8 mouse cellular contexts compared by ENCODE assay signal in genomic region chr15:103305070-103305678, GRCm38 (mm10). TPM values are rescaled to one million over a fixed set of nuclear protein-coding genes. Genes with fewer than 3 reads are reported as not detected.
DNase-seq lines count a peak whose midpoint lies in the region; ATAC-seq and TF ChIP-seq lines count a peak whose summit lies in the region.

No protein-coding gene starts in this region.

- WGBS in forebrain, embryonic 16.5 days = under 1% methylated on average over 71 of the region's 71 CpGs
- WGBS in lung, embryonic 14.5 days = under 1% methylated on average over 71 of the region's 71 CpGs
- under 1% methylated on average over 68 of the region's 71 CpGs for WGBS in olfactory bulb, adult 2 months
- WGBS in thymus, adult 2 months = under 1% methylated on average over 71 of the region's 71 CpGs

- in situ Hi-C loops in ES-E14 (cut with MboI; ENCODE audit: low sequenced_read_pairs in 2 of 2, unreplicated experiment in 2 of 2) = loop anchor here in 1 of 2 experiments (25.0 kb wide), 1 partner anchor 318 kb away; the partner anchor contains the start of genes Hoxc6, Hoxc8 and Hoxc9

- no peak for TF ChIP-seq CTCF in layer of hippocampus, adult 2 months (conservative IDR thresholded peaks at IDR 0.05)
- no peak for TF ChIP-seq CTCF in lung, embryonic 14.5 days (IDR thresholded peaks at IDR 0.05; ENCODE audit: low read depth)
- no peak for TF ChIP-seq CTCF in olfactory bulb, adult 2 months (IDR thresholded peaks at IDR 0.05; ENCODE audit: insufficient read depth, low read depth, low read length)
- TF ChIP-seq CTCF in thymus, adult 2 months (IDR thresholded peaks at IDR 0.05; ENCODE audit: borderline replicate concordance, control insufficient read depth, extremely low read depth, insufficient read depth, low read length, poor library complexity) = no peak; the same call in 1 of the 2 replicates

- H3K9me3 ChIP-seq in ES-E14 (ENCODE audit: control insufficient read depth, insufficient read depth, low read depth, low read length) = no peaks in the 10 kb centered on the region; the same call in 1 of the 2 replicates
- H3K9me3 ChIP-seq in forebrain, embryonic 16.5 days (ENCODE audit: control insufficient read depth, low read length) = no peaks in the 10 kb centered on the region
- H3K9me3 ChIP-seq in lung, embryonic 14.5 days (ENCODE audit: low read depth, low read length) = no peaks in the 10 kb centered on the region

- peak overlapping the region; percentile 34 for H3K9ac ChIP-seq in ES-E14 (ENCODE audit: insufficient read depth, low read depth, low read length, poor library complexity, severe bottlenecking)
- H3K9ac ChIP-seq in forebrain, embryonic 16.5 days (replicated peaks; ENCODE audit: low read depth, low read length) = peak overlapping the region; percentile 73
- peak overlapping the region; percentile 70 for H3K9ac ChIP-seq in lung, embryonic 14.5 days

- peak; percentile 93 for DNase-seq in ES-E14 (ENCODE audit: low read depth, low spot score)
- peak; percentile 96 for DNase-seq in cerebellum, adult 18-20 months
- DNase-seq in heart, postnatal 36 days = peak; percentile 90 to 91
- DNase-seq in layer of hippocampus, adult 2 months (ENCODE audit: low spot score in 2 of 2) = peak; percentile 91 to 98
- DNase-seq in lung, embryonic 14.5 days = peak; percentile 99
- peak; percentile 85 for DNase-seq in thymus, adult 2 months

- peak; percentile 63 for TF ChIP-seq POLR2A in olfactory bulb, adult 2 months (IDR thresholded peaks at IDR 0.05; ENCODE audit: insufficient read depth, low read depth, low read length)
- peak; percentile 41; the same call in 1 of the 2 replicates for TF ChIP-seq POLR2A in thymus, adult 2 months (IDR thresholded peaks at IDR 0.05; ENCODE audit: control insufficient read depth, extremely low read depth, insufficient read depth, low read length, poor library complexity)

- H3K36me3 ChIP-seq in ES-E14 (ENCODE audit: control insufficient read depth, insufficient read depth, low read length, poor library complexity, severe bottlenecking) = no peaks in the 10 kb centered on the region
- H3K36me3 ChIP-seq in forebrain, embryonic 16.5 days (ENCODE audit: control insufficient read depth, insufficient read depth) = no peaks in the 10 kb centered on the region
- H3K36me3 ChIP-seq in lung, embryonic 14.5 days (ENCODE audit: insufficient read depth) = no peaks in the 10 kb centered on the region
- H3K36me3 ChIP-seq in thymus, adult 2 months (ENCODE audit: control insufficient read depth, insufficient read depth, low read length) = no peaks in the 10 kb centered on the region

- intact Hi-C loops in heart, postnatal 36 days (cut with DNase I) = loop anchor here (2.0 to 5.0 kb wide), 2 partner anchors 64 to 98 kb away; partner anchors contain the start of gene Hnrnpa1

- H3K4me2 ChIP-seq in forebrain, embryonic 16.5 days (ENCODE audit: low read length) = peak overlapping the region; percentile 69
- peak overlapping the region; percentile 64 for H3K4me2 ChIP-seq in lung, embryonic 14.5 days

- peak; percentile 95 for ATAC-seq in forebrain, embryonic 16.5 days
- ATAC-seq in lung, embryonic 14.5 days (ENCODE audit: insufficient read depth) = peak; percentile 96

- H3K4me1 ChIP-seq in ES-E14 (ENCODE audit: control insufficient read depth in 2 of 2, insufficient read depth in 2 of 2, low read length in 2 of 2, poor library complexity in 1 of 2) = peaks cover 6 to 24% of the 10 kb centered on the region in 2 experiments; a peak in 3 of 4 replicates
- H3K4me1 ChIP-seq in forebrain, embryonic 16.5 days (replicated peaks; ENCODE audit: control insufficient read depth, insufficient read depth, low read length) = peaks cover 53% of the 10 kb centered on the region
- H3K4me1 ChIP-seq in lung, embryonic 14.5 days (ENCODE audit: insufficient read depth) = peaks cover 46% of the 10 kb centered on the region
- peaks cover 35% of the 10 kb centered on the region for H3K4me1 ChIP-seq in olfactory bulb, adult 2 months (ENCODE audit: control insufficient read depth, insufficient read depth, low read length)
- peaks cover 11% of the 10 kb centered on the region for H3K4me1 ChIP-seq in thymus, adult 2 months (replicated peaks; ENCODE audit: control insufficient read depth, insufficient read depth, low read length)

- H3K27ac ChIP-seq in ES-E14 (ENCODE audit: insufficient read depth, low read depth, low read length, poor library complexity, severe bottlenecking) = no peak overlapping the region
- H3K27ac ChIP-seq in forebrain, embryonic 16.5 days (ENCODE audit: low read length) = peak overlapping the region; percentile 98
- H3K27ac ChIP-seq in layer of hippocampus, adult 2 months = peak overlapping the region; percentile 99
- peak overlapping the region; percentile 97 for H3K27ac ChIP-seq in lung, embryonic 14.5 days (ENCODE audit: low read depth)
- peak overlapping the region; percentile 99 for H3K27ac ChIP-seq in olfactory bulb, adult 2 months (ENCODE audit: insufficient read depth, low read depth, low read length)
- no peak overlapping the region for H3K27ac ChIP-seq in thymus, adult 2 months (ENCODE audit: control insufficient read depth, insufficient read depth, low read length)

- peak overlapping the region; percentile 68 to 77 for H3K4me3 ChIP-seq in ES-E14 (ENCODE audit: insufficient read depth in 1 of 2, low read depth in 1 of 2, low read length in 2 of 2, poor library complexity in 1 of 2, severe bottlenecking in 1 of 2)
- H3K4me3 ChIP-seq in forebrain, embryonic 16.5 days (replicated peaks; ENCODE audit: low read length) = peak overlapping the region; percentile 50
- peak overlapping the region; percentile 73 for H3K4me3 ChIP-seq in layer of hippocampus, adult 2 months
- peak overlapping the region; percentile 46 for H3K4me3 ChIP-seq in lung, embryonic 14.5 days (ENCODE audit: low read depth, low read length)
- peak overlapping the region; percentile 57 for H3K4me3 ChIP-seq in olfactory bulb, adult 2 months (ENCODE audit: insufficient read depth, low read depth, low read length)
- H3K4me3 ChIP-seq in thymus, adult 2 months (ENCODE audit: control insufficient read depth, insufficient read depth, low read length) = peak overlapping the region; percentile 54

- H3K27me3 ChIP-seq in forebrain, embryonic 16.5 days (replicated peaks; ENCODE audit: control insufficient read depth, insufficient read depth, low read length) = 0 out of 2 replicates have a peak, but pooled peaks cover 3% of the 10 kb centered on the region
- H3K27me3 ChIP-seq in lung, embryonic 14.5 days (ENCODE audit: insufficient read depth, low read length) = no peaks in the 10 kb centered on the region
- H3K27me3 ChIP-seq in thymus, adult 2 months (ENCODE audit: control insufficient read depth, insufficient read depth, low read length) = no peaks in the 10 kb centered on the region

TF ChIP-seq in ES-E14, 5 proteins besides CTCF, POLR2A, EP300 and RAD21:
- TF ChIP-seq CHD2 (IDR thresholded peaks at IDR 0.05; ENCODE audit: low read depth, low read length) (peak; percentile 95), ZNF384 (IDR thresholded peaks at IDR 0.05; ENCODE audit: low read depth, low read length) (no peak)

RNA-seq across cellular contexts. Expression of gene Gpr84, which starts 5.2 kb away (rescaled TPM):
- 0.40 and 0.48 TPM in 2 replicates for total RNA-seq in ES-E14 (2012; rRNA removed)
- polyA plus RNA-seq in forebrain, embryonic 16.5 days (2015; fragmentation: Nextera tagmentation; extraction: Ambion mirVana) = 0.24 and 0.73 TPM in 2 replicates
- total RNA-seq in heart, postnatal 36 days (2021) = not detected
- under 1 TPM; 0.61 to 0.81 TPM for total RNA-seq in layer of hippocampus, adult 2 months (2021)
- 0.61 TPM in 1 of 2 replicates, not detected in the other for polyA plus RNA-seq in lung, embryonic 14.5 days (2014; fragmentation: Nextera tagmentation; extraction: Ambion mirVana)
- not detected in 2 replicates for polyA plus RNA-seq in olfactory bulb, adult 2 months (2012; ENCODE audit: insufficient read depth, insufficient read length, low replicate concordance, missing spikeins)
- polyA plus RNA-seq in thymus, adult 2 months (2012; rRNA removed) = 0.28 and 0.45 TPM in 2 replicates

RNA-seq across cellular contexts. Expression of gene Copz1, which starts 32.7 kb away (rescaled TPM):
- 59.4 and 85.5 TPM in 2 replicates for total RNA-seq in ES-E14 (2012; rRNA removed)
- polyA plus RNA-seq in forebrain, embryonic 16.5 days (2015; fragmentation: Nextera tagmentation; extraction: Ambion mirVana) = 221 TPM in 2 replicates
- total RNA-seq in heart, postnatal 36 days (2021) = 10 to 100 TPM; 56.6 to 56.9 TPM
- 10 to 100 TPM; 91.0 to 96.2 TPM for total RNA-seq in layer of hippocampus, adult 2 months (2021)
- polyA plus RNA-seq in lung, embryonic 14.5 days (2014; fragmentation: Nextera tagmentation; extraction: Ambion mirVana) = 304 and 306 TPM in 2 replicates
- polyA plus RNA-seq in olfactory bulb, adult 2 months (2012; ENCODE audit: insufficient read depth, insufficient read length, low replicate concordance, missing spikeins) = not detected in 2 replicates
- polyA plus RNA-seq in thymus, adult 2 months (2012; rRNA removed) = 106 and 124 TPM in 2 replicates

RNA-seq across cellular contexts. Expression of gene Zfp385a, which starts 34.7 kb away (rescaled TPM):
- total RNA-seq in ES-E14 (2012; rRNA removed) = 2.7 and 5.9 TPM in 2 replicates
- polyA plus RNA-seq in forebrain, embryonic 16.5 days (2015; fragmentation: Nextera tagmentation; extraction: Ambion mirVana) = 12.2 and 13.1 TPM in 2 replicates
- 10 to 100 TPM; 12.9 to 13.0 TPM for total RNA-seq in heart, postnatal 36 days (2021)
- 10 to 100 TPM; 40.8 to 42.2 TPM for total RNA-seq in layer of hippocampus, adult 2 months (2021)
- polyA plus RNA-seq in lung, embryonic 14.5 days (2014; fragmentation: Nextera tagmentation; extraction: Ambion mirVana) = 11.8 and 12.0 TPM in 2 replicates
- polyA plus RNA-seq in olfactory bulb, adult 2 months (2012; ENCODE audit: insufficient read depth, insufficient read length, low replicate concordance, missing spikeins) = not detected in 2 replicates
- polyA plus RNA-seq in thymus, adult 2 months (2012; rRNA removed) = 18.6 and 20.7 TPM in 2 replicates

RNA-seq across cellular contexts. Expression of gene Nfe2, which starts 47.0 kb away (rescaled TPM):
- total RNA-seq in ES-E14 (2012; rRNA removed) = 0.49 and 1.0 TPM in 2 replicates
- 0.30 and 0.39 TPM in 2 replicates for polyA plus RNA-seq in forebrain, embryonic 16.5 days (2015; fragmentation: Nextera tagmentation; extraction: Ambion mirVana)
- total RNA-seq in heart, postnatal 36 days (2021) = under 1 TPM; 0.67 to 0.73 TPM
- not detected for total RNA-seq in layer of hippocampus, adult 2 months (2021)
- 3.9 TPM in 2 replicates for polyA plus RNA-seq in lung, embryonic 14.5 days (2014; fragmentation: Nextera tagmentation; extraction: Ambion mirVana)
- polyA plus RNA-seq in olfactory bulb, adult 2 months (2012; ENCODE audit: insufficient read depth, insufficient read length, low replicate concordance, missing spikeins) = not detected in 2 replicates
- polyA plus RNA-seq in thymus, adult 2 months (2012; rRNA removed) = 4.9 and 7.3 TPM in 2 replicates

Comparison
In these comparisons a context has a peak if more than half of its experiments do, and no peak if none do; other contexts are left out.
1. H3K27ac ChIP-seq: peak in forebrain, embryonic 16.5 days (single experiment), layer of hippocampus, adult 2 months (single experiment), lung, embryonic 14.5 days (single experiment) and olfactory bulb, adult 2 months (single experiment); none in ES-E14 (single experiment) and thymus, adult 2 months (single experiment).
2. RNA of gene Zfp385a, which starts 34.7 kb away (polyA plus RNA-seq): 18.6 to 20.7 TPM in thymus, adult 2 months, 12.2 to 13.1 TPM in forebrain, embryonic 16.5 days and 11.8 to 12.0 TPM in lung, embryonic 14.5 days; not detected in olfactory bulb, adult 2 months; every median in the first group is over 10 times any median in the second.
3. Peak in every context shown above with its lines, with median percentiles within 50 percentile points of each other: DNase-seq, H3K4me3 ChIP-seq and H3K9ac ChIP-seq.